Mouse (Mus musculus): ENCODE measurements around the gene Rars2.

The Rars2 gene

DNA sequence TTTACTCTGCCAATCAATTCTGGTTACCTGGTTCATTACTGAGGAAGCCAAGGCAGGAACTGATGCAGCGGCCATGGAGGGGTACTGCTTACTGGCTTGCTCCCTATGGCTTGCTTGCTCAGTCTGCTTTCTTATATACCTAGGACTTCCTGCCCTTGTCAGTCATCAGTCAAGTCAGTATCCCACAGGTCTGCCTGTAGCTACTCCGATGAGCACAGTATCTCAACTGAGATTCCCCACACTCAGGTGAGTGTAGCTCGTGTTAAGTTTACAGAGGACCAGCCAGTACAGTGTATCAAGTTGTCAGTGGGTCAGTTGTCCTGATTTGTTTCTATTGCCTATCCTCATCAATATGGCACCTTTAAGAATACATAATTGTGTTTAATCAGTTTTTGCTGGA, 26.0 kb downstream of the Rars2 start:
- no peak for DNase-seq (ENCODE audit: low spot score in 2 of 2)

GRCm38 (mm10) chr4:34644779-34645178, 30.0 kb downstream of the Rars2 start:
- no peak for DNase-seq (ENCODE audit: low spot score in 2 of 2)

GRCm38 (mm10) chr4:34653179-34653578, 38.4 kb downstream of the Rars2 start:
- DNase-seq (ENCODE audit: low spot score in 2 of 2), result no peak

DNA sequence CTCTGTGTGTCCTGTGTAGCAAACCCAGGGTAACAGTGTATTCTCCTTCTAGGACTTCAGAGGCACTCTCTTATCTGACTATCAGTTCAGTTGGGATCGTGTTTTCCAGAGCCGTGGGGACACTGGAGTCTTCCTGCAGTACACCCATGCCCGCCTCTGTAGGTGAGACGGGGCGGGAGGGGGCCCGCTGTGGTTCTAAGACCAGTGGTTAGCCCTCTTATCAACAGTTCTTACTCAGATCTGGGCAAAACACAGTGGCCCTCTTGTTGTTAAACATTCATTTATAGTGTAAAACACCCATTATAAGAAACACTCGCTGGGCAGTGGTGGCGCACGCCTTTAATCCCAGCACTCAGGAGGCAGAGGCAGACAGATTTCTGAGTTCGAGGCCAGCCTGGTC, 41.3 kb downstream of the Rars2 start:
- DNase-seq (ENCODE audit: low spot score in 2 of 2), result no peak

DNA sequence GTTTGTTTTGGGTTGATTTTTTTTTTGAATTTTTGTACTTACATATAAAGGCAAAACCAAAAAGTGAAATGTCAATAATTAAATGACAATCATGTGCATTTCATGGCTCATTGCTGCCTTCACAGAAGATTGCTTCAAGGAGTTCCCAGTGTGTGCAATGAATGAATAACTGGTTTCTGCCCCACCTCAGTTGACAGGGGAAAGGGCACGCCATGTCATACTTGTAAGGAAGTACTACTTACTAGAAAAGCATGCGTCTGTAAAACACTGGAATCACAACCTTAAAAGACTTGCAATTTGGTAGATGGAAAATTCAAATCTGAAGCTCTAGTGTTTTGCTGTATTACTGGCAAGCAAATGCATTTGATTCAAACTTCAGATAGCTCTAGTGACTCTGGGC, 44.3 kb downstream of the Rars2 start:
- no peak for DNase-seq (ENCODE audit: low spot score in 2 of 2)

GRCm38 (mm10) chr4:34661514-34661913, 46.8 kb downstream of the Rars2 start:
- no peak for DNase-seq (ENCODE audit: low spot score in 2 of 2)

- DNase-seq (ENCODE audit: low spot score in 2 of 2), result no peak
These were observed 47.2 kb downstream of the Rars2 start for GRCm38 (mm10) chr4:34661927-34662326.

DNA sequence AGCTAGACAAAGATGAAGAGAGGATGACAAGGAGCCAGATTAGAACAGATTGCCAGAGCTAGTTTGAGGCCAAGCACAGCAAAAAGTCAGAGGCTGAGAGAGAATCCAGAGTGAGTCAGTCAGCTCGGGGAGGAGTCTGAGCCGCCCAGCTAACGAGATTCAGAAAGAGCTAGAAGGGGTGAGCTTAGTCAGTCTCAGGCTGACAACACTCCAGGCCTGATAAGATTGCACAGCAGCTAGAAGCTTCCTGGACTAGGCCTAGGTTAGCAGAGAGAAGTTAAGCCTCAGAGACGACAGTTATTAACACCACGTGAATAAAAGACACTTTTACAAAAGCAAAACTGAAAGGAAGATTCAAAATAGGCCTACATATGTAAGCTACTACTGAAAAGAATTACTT, 53.2 kb downstream of the Rars2 start:
- no peak for DNase-seq (ENCODE audit: low spot score in 2 of 2)

DNA sequence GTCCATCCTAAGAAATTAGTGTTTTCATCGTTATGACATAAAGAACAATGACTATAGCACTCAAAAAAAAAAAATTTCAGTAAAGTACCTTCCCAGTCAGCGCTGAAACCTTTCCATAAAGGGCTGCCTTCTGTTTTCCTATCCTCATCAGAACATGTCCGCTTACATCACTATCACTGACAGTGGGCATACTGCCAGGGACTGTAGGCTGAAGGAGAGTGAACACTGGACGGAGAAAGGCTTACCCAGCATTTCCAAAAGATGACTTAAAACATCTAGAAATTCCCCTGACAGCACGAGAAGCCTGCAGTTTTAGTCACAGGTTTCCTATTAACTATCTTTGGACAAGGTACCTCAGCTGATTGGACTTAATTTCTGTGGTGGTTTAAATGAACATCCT, 59.0 kb downstream of the Rars2 start:
- no peak for DNase-seq (ENCODE audit: low spot score in 2 of 2)

GRCm38 (mm10) chr4:34680530-34680929, 65.8 kb downstream of the Rars2 start:
- DNase-seq (ENCODE audit: low spot score in 2 of 2), result no peak

GRCm38 (mm10) chr4:34686874-34687567, 72.3 kb downstream of the Rars2 start, which contains the start of gene Slc35a1:
Slc35a1 (minus strand) TSS chr4:34687438.
- DNase-seq (ENCODE audit: low spot score in 2 of 2), result peak; percentile 84 to 92

DNA sequence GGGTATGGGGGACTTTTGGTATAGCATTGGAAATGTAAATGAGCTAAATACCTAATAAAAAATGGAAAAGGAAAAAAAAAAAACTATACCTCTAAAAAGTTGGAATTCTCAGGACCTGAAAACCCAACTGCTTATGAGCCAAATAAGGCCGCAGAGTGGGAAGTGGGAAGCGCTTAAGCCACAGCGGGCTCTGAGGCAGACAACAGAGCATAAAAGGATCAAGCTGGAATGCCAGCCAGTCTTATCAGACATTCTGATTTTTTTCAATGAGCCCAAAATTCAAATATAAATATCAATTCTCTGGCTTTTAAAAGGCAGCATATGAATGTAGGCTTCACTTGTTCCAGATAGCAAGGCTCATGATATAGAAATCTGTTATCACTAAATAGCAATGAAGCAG, 73.3 kb downstream of the Rars2 start:
- no peak for DNase-seq (ENCODE audit: low spot score in 2 of 2)

GRCm38 (mm10) chr4:34701528-34701927, 86.8 kb downstream of the Rars2 start:
- peak; percentile 19 to 47 for DNase-seq (ENCODE audit: low spot score in 2 of 2)

DNA sequence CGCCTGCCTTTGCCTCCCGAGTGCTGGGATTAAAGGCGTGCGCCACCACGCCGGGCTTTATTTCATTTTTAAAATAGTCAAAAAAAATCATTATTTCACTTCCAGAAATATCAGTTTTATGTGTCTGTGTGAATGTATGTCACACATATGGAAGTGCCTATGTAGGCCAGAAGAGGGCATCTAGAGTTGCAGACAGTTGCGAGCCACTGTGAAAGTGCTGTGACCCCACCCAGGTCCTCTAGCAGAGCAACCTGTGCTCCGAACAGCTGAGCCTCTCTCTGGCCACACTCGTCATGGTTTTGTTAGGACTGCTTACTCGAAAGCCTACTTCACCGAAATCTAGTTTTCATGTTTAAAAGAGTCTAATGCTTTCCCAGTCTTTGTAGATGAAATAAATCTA, 87.5 kb downstream of the Rars2 start:
- no peak for DNase-seq (ENCODE audit: low spot score in 2 of 2)

- DNase-seq (ENCODE audit: low spot score in 2 of 2), result no peak
These were observed 88.3 kb downstream of the Rars2 start for GRCm38 (mm10) chr4:34703029-34703428.

GRCm38 (mm10) chr4:34707248-34707647, 92.5 kb downstream of the Rars2 start:
- no peak for DNase-seq (ENCODE audit: low spot score in 2 of 2)

DNA sequence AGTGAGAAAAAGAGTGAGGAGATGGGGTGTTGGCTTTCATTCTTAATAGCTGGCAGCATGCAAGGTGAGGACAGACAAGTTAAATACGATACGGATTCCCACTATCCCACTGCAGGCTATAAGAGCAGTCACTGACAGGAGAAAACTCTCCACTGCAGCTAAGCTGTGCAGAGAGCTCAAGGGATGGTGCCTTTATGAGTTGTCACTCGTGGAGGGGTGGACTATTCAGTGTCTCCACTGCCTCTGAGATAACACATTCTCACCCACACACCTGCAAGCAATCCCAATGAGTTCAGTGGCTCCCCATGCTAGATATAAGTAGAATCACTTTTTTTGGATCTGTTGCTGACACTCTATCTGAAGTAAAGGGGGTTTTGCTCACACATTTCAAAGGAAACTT, 93.4 kb downstream of the Rars2 start:
- no peak for DNase-seq (ENCODE audit: low spot score in 2 of 2)

All from urinary bladder, postnatal 36 days (tissue).